Mouse (Mus musculus) forebrain, postnatal 0 days (tissue): ENCODE data around the gene Lmod3. TPM values are rescaled to one million over a fixed set of nuclear protein-coding genes. Genes with fewer than 3 reads are reported as not detected.
A peak's percentile ranks its signal among the peaks of the same experiment; 100 is the strongest.

ENCODE experiments used
- ATAC-seq: fragments of 200-750 bp; cut with Nextera tagmentation; 2 replicates; pipeline ENCODE4 v1.8.0; 2017; ENCODE audit warnings: mild to moderate bottlenecking, moderate library complexity
- DNase-seq: peaks from one replicate; pipeline ENCODE4 v3.0.0-alpha.2; 2015
- H3K27ac ChIP-seq: fragments of 300-500 bp; sonication (generic); 2 replicates; pipeline ENCODE4 v1.5.1; 2014; ENCODE audit warnings: low read depth, mild to moderate bottlenecking, antibody characterized with exemption, low read length, moderate library complexity, mixed read lengths
- H3K27me3 ChIP-seq: fragments of 300-500 bp; sonication (generic); 2 replicates; pipeline ENCODE4 v1.6.1; 2014; ENCODE audit warnings: mild to moderate bottlenecking, low read length, mixed read lengths; ENCODE audit not compliant: insufficient read depth
- H3K36me3 ChIP-seq: fragments of 300-500 bp; sonication (generic); 2 replicates; pipeline ENCODE4 v1.6.1; 2014; ENCODE audit warnings: mild to moderate bottlenecking, moderate library complexity; ENCODE audit not compliant: insufficient read depth
- H3K4me1 ChIP-seq: fragments of 300-500 bp; sonication (generic); 2 replicates; pipeline ENCODE4 v1.6.1; 2014; ENCODE audit warnings: antibody characterized with exemption; ENCODE audit not compliant: insufficient read depth
- H3K4me2 ChIP-seq: fragments of 300-500 bp; sonication (generic); 2 replicates; pipeline ENCODE4 v1.6.1; 2014; ENCODE audit warnings: low read depth, mild to moderate bottlenecking, moderate library complexity
- H3K4me3 ChIP-seq: fragments of 300-500 bp; sonication (generic); 2 replicates; pipeline ENCODE4 v1.5.1; 2014; ENCODE audit warnings: low read depth, low read length, mixed read lengths
- H3K9ac ChIP-seq: fragments of 300-500 bp; sonication (generic); 2 replicates; pipeline ENCODE4 v1.6.1; 2014; ENCODE audit warnings: mild to moderate bottlenecking
- H3K9me3 ChIP-seq: fragments of 300-500 bp; sonication (generic); 2 replicates; pipeline ENCODE4 v1.6.1; 2016; ENCODE audit warnings: low read length
- CTCF ChIP-seq: sonication (generic); IDR thresholded peaks from 2 replicates; pipeline ENCODE4 v1.5.1; 2016; ENCODE audit warnings: antibody characterized with exemption, control low read depth, low read depth
- WGBS: fragments of 180-500 bp; shearing (Covaris S2); extraction: QIAGEN DNeasy Blood & Tissue Kit; methylation state at CpG from one replicate; pipeline ENCODE4 v1.1.7; 2014; 5-methylcytosine and 5-hydroxymethylcytosine counted together
- polyA plus RNA-seq: library from polyadenylated mRNA; unstranded; fragments of >200 nt; fragmentation: Nextera tagmentation; extraction: Ambion mirVana; gene quantifications from 2 replicates; pipeline ENCODE4 v1.2.1, GENCODE M21; 2015
- total RNA-seq: library from RNA; depleted of rRNA; stranded (reverse); fragments of >200 nt; gene quantifications from 2 replicates; pipeline ENCODE4 v1.2.3, GENCODE M21; 2014

The Lmod3 gene
- total and polyA plus RNA-seq, 2 experiments from 2014 or later = 0.05 to 0.11 TPM

DNA sequence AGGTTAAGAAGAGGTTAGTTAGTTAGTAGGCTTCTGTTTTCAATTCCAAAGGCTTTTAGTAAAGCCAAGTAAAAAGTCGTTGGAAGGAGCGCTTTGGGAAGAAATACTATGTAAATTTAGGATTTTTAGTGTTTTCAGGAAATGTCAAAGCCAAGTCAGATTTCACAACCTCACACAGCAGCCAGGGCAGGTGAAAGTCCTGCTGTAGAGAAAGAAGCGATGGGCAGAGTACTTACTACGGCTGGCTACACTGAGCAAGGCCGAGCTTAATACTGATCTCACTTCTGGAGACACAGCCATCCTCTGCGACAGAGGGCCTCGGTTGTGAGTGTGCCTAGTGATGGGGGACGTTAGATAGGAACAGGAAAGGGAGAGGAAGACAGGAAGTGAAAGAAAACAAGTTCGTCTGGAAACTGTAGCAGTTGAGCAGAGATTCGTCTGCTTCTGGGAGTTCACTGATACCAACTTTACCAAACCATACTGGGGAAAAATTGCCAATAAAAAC is 36.8 kb upstream of the Lmod3 start:
- no peak overlapping the region for H3K4me3 ChIP-seq
- H3K4me2 ChIP-seq = no peak overlapping the region
- H3K27ac ChIP-seq = no peak overlapping the region
- WGBS = 76% methylated on average over 10 of the region's 10 CpGs
- no peaks in the 10 kb centered on the region for H3K9me3 ChIP-seq
- peaks cover 8% of the 10 kb centered on the region; the same call in 1 of the 2 replicates for H3K4me1 ChIP-seq
- ATAC-seq (no peak), DNase-seq (no peak)
- TF ChIP-seq CTCF = no peak
- H3K36me3 ChIP-seq = peaks cover 22% of the 10 kb centered on the region
- no peak overlapping the region for H3K9ac ChIP-seq
- H3K27me3 ChIP-seq = no peaks in the 10 kb centered on the region

DNA sequence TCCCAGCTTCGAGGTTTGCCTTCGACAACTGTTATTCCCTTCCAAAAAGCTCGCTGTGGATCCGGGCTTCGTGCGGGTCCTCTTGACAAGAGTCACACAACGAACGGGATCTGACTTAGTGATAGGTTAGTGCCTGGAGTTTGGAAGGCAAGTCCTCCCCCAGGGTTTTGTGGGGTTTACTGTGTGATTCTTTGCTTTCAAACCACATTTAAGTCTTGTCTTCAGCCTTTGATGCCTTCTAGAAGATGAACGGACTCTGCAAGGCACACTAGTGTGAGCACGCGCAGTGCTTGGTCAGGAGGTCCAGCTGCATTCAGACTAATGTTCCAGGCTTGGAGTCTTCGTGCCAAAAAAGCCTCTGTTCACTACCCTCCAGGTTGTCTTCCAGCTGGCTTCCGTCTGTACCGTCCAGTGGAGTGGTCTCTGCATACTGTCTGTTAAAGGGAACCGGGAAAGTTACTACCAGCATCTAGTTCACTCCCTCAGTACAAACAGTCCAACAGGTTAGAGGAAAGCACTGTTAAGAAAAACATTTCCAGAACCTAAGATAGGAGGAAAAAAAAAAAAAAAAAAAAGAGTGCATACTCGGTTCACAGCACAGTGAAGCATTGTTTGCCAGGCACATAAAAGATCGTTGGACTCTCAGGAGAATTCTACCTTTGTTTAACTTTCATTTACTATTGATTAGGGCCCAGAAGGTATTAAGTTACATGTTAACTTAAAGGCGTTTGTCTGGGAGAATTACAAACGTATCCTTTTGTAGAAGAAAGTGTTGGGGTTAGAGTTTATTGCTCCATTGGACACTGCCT is 35.7 kb upstream of the Lmod3 start:
- H3K4me1 ChIP-seq = peaks cover 8% of the 10 kb centered on the region; the same call in 1 of the 2 replicates
- H3K27ac ChIP-seq = no peak overlapping the region
- no peak overlapping the region for H3K9ac ChIP-seq
- no peak overlapping the region for H3K4me2 ChIP-seq
- ATAC-seq = no peak
- H3K4me3 ChIP-seq = no peak overlapping the region
- no peak for DNase-seq
- H3K36me3 ChIP-seq = peaks cover 21% of the 10 kb centered on the region
- H3K9me3 ChIP-seq = no peaks in the 10 kb centered on the region
- H3K27me3 ChIP-seq = no peaks in the 10 kb centered on the region
- 77% methylated on average over 19 of the region's 19 CpGs for WGBS
- no peak for TF ChIP-seq CTCF

DNA sequence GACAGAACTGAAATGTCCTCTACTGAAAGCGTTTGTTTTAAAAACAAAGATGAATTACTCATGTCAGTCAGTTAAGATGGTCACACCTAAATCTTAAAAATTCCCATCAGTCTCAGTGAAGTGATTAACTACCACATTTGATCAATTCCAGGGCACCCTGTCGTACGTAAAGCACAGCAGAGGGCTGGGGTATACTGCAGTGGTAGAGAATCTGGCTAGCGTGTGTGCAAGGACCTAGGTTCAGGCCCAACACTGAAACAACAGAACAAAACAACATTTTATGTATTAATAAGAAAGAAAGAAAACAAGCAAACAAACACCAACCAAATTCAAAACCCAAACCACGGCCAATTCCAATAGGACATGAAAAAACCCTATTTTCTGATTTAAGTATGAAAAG is 33.8 kb upstream of the Lmod3 start:
- peaks cover 4% of the 10 kb centered on the region; the same call in 1 of the 2 replicates for H3K4me1 ChIP-seq
- no peaks in the 10 kb centered on the region for H3K27me3 ChIP-seq
- H3K4me2 ChIP-seq = no peak overlapping the region
- no peak overlapping the region for H3K9ac ChIP-seq
- H3K4me3 ChIP-seq = no peak overlapping the region
- peaks cover 13% of the 10 kb centered on the region; the same call in 1 of the 2 replicates for H3K36me3 ChIP-seq
- 94% methylated on average over 5 of the region's 5 CpGs for WGBS
- no peak for DNase-seq
- no peaks in the 10 kb centered on the region for H3K9me3 ChIP-seq
- no peak for ATAC-seq
- no peak for TF ChIP-seq CTCF
- no peak overlapping the region for H3K27ac ChIP-seq

DNA sequence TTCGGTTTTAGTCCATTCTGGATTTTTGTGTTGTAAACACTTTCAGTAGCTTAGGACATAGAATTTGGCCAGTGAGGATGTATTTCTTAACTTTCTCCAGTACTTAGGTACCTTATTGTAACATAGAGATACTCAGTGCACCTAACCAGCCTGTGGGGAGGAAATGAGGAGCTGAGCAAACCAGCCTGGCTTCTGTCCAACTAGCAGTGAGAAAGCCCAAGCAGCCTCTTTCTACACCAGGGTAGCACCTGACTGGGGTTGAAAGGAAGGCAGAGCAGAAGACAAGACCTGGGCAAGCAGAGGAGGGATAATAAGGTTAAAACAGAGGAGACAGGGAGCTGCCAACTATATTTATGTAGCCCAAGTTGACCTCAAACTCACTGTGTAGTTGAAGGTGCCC is 31.1 kb upstream of the Lmod3 start:
- no peak overlapping the region for H3K4me2 ChIP-seq
- H3K9ac ChIP-seq = no peak overlapping the region
- no peak overlapping the region for H3K27ac ChIP-seq
- no peak overlapping the region for H3K4me3 ChIP-seq
- no peak for TF ChIP-seq CTCF
- DNase-seq = no peak
- no peak for ATAC-seq
- no peaks in the 10 kb centered on the region for H3K27me3 ChIP-seq
- peaks cover 13% of the 10 kb centered on the region; the same call in 1 of the 2 replicates for H3K36me3 ChIP-seq
- 100% methylated on average over 1 of the region's 1 CpGs for WGBS
- no peaks in the 10 kb centered on the region for H3K4me1 ChIP-seq
- H3K9me3 ChIP-seq = no peaks in the 10 kb centered on the region

DNA sequence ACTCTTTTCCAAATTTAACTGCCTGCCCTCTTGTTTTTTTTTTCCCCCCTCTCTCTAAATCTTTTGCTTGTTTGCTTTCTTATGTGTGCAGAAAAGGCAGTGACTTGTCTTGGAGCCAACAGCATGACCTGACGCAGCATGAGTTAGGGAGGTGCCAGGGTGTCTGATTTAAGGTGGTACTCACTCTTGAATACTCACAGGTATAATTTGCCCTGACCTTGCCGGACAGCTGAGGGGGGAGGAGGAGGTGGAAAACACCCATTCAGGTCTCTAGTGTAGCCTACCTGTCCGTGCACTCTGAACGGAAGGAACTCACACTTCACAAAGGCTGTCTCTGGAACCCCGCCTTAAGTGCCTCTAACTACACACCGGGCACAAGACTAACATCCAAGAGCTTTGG is 26.3 kb upstream of the Lmod3 start:
- whole genome bisulfite sequencing = 38% methylated on average over 6 of the region's 6 CpGs
- no peaks in the 10 kb centered on the region for H3K9me3 ChIP-seq
- DNase-seq (no peak), ATAC-seq (no peak)
- H3K27me3 ChIP-seq = no peaks in the 10 kb centered on the region
- no peak overlapping the region for H3K4me3 ChIP-seq
- no peak for TF ChIP-seq CTCF
- H3K9ac ChIP-seq = no peak overlapping the region
- no peaks in the 10 kb centered on the region for H3K36me3 ChIP-seq
- no peak overlapping the region for H3K4me2 ChIP-seq
- H3K4me1 ChIP-seq = peaks cover 4% of the 10 kb centered on the region; the same call in 1 of the 2 replicates
- H3K27ac ChIP-seq = no peak overlapping the region

DNA sequence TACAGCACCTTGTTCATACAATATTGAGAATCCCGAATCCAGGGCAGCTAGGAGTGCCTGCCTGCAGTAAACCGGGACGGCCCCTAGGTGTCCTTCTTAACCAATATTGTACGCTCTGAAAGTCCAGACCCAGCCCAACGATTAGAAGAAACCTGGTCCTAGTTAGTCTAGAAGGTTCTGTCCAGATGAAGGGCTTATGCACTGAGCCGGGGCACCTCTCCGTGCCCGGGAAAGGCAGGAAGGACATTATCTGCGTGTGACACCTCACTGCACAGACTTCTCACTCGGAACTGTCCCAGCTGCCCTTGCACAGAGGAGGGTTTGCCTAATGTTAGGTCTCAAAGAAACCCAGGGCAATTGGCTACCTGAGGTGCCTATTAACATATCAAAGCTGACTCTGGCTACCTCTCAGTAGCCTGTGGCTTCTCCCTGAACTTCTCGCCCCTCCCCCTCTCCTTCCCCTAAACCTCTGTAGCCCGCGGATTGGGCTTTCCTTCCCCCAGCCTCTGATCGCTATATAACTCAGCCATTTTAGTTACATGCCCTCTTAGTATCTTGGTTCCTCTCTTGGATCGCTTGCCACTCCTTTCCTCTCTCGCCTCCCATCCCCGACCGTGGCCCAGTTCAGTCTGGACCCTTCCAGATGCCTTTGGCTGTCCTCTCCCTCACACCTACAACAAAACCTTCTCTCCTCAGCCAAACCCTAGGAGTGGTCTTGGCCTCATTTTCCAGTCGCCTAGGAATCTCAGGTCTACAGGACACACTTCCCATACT is 25.6 kb upstream of the Lmod3 start:
- Histone ChIP-seq H3K4me1 (peaks cover 4% of the 10 kb centered on the region; the same call in 1 of the 2 replicates), H3K4me2 (peak overlapping the region; percentile 65), H3K9ac (peak overlapping the region; percentile 37; the same call in 1 of the 2 replicates), H3K9me3 (no peaks in the 10 kb centered on the region), H3K27ac (no peak overlapping the region), H3K4me3 (peak overlapping the region; percentile 28), H3K27me3 (no peaks in the 10 kb centered on the region), H3K36me3 (no peaks in the 10 kb centered on the region)
- DNase-seq (peak; percentile 84), ATAC-seq (peak; percentile 86)
- WGBS = 6% methylated on average over 19 of the region's 19 CpGs
- TF ChIP-seq CTCF = peak; percentile 86
